Mouse (Mus musculus) urinary bladder, postnatal 14 days (tissue): ENCODE measurements around the gene Xpo5.

Source experiments
- DNase-seq: peaks from one replicate; pipeline ENCODE4 v3.0.0; 2021; ENCODE audit warnings: low spot score

The Xpo5 gene

GRCm38 (mm10) chr17:46258279-46259053, 55.9 kb downstream of the Xpo5 start:
- peak; percentile 18 for DNase-seq

- DNase-seq: no peak
Observed at GRCm38 (mm10) chr17:46259675-46260074, 57.1 kb downstream of the Xpo5 start.

GRCm38 (mm10) chr17:46262201-46262694, 59.7 kb downstream of the Xpo5 start:
- no peak for DNase-seq

DNA sequence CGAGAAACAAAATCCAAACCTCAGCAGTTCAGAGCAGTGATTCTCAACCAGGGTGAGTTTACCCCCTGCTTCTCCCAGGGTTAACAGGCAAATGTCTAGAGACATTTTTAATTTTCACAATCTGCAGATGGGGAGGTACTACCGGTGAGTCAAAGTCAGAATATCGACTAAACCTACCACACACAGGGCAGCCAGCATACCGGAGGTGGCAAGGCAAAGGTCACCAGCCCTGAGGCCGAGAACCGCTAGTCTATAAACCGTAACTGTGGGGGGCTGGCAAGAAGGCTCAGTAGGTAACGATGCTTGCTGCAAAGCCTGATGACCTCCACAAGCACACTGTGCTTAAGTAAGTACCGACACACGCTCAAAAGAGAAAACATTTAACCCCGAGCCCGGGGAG, 62.9 kb downstream of the Xpo5 start:
- DNase-seq: no peak

DNA sequence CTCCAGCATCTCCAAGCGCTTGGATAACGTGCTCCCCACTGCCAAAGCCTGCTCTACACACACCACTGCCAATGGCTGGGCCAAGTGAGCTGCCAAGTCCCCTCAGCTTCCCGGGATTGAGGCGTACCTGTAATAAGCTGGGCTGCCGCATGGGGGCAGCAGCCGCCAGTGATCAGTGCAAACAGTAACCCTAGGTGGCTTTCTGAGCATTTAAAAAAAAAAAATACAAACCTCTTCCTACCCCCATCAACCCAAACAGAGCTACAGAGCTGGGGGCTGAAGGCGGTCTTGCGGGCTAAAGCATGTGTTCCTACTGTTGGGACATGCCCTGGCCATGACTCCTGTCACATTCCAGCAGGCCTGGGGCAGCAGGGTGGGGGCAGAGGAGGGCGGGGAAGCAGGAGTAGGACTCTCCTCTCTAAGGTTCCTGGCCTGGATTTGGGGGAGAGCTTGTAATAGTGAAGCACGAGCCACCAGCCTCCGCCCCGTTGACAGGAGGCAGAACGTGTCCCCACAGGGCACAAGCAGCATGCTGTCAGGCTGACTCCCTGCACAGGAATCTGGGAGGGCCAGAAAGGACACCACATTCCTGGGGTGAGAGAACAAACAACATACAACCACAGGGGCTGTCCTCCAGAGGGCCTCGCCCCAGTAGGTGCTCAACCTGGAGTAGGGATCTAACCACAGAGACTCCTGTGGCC, 63.5 kb downstream of the Xpo5 start:
- peak; percentile 82 for DNase-seq

- no peak for DNase-seq
Observed at GRCm38 (mm10) chr17:46266986-46267385, 64.4 kb downstream of the Xpo5 start.

GRCm38 (mm10) chr17:46267511-46267910, 64.9 kb downstream of the Xpo5 start:
- no peak for DNase-seq

DNA sequence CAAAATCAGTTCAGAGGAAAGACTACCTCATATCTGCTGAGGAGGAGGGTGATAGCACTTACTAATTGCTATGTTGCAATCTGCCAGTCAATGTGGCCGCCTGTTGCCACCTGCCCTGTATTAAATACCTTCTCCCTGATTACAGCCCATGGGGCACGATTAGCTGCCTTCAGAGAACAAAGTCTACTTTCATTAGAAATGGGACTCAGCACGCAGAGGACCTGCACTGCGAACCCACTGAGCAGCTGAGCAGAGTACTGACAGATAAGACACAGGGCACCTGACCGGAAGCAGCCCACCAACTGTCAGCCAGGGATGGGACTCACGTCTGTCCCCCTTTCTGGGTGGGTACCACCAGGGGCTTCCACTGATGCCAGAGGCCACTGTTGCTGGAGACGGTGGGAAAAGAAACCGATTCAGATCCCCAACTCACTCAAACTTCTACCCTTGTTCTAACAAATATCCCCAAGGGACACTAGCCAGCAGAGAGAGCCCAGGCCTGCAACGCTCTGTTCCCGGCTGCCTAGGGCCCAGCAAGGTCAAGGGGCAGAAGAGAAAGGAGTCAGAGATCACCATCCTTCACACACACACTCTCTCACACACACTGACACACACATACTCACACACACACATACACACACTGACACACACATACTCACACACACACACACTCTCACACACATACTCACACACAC, 65.6 kb downstream of the Xpo5 start:
- no peak for DNase-seq

DNA sequence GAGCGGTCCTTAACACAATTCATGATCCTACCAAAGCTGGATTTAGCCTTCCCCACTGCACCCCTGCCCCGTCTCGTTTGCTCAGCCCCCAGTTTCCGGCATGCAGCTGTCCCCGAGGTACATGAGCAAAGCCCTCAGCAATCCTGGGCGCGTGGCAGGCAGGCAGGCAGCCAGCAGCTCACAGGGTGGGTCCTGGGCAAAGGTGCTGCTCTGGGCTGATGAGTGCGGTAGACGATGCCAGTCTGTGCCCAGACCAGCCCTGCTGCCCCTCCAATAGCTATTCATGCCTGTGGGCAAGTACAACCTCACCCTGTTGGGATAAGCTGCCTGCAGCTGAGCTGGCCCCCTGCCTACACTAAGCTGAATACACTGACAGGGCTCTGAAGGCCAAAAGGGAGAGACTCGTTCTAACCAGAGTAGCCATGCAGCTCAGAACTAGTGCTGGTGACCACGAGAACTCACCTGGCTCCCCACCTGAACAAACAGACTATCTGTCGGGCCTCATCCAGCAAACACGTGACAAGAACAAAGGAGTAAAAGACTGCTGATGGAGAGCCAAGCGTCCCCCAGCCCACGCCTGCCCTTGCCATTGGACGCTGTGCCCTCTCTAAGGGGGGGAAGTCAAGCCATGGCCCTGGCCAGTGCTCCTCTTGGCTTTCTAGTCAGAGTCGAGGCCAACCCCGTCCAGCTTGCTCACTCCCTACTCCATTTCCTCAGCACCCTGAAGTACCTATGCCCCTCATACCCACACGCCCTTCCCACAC, 67.4 kb downstream of the Xpo5 start:
- peak; percentile 73 for DNase-seq

DNA sequence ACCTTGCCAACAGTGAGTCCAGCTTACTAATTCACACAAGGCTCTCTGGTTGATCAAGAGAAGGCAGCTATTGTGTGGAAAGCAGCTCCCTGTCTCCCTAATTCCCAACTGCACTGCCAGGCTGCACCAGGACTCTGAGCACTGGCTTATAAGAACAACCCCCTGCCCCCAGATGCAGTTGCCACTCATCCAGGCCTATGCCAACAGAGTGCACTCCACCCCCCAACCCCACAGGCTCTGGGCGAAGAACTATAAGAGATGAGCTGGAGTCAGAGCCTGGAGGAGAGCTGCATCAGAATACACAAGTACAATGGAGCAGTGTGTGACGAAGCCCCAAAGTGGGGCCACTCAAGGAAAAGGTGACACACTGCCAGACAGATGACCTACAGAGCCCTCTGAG, 69.5 kb downstream of the Xpo5 start:
- no peak for DNase-seq

DNA sequence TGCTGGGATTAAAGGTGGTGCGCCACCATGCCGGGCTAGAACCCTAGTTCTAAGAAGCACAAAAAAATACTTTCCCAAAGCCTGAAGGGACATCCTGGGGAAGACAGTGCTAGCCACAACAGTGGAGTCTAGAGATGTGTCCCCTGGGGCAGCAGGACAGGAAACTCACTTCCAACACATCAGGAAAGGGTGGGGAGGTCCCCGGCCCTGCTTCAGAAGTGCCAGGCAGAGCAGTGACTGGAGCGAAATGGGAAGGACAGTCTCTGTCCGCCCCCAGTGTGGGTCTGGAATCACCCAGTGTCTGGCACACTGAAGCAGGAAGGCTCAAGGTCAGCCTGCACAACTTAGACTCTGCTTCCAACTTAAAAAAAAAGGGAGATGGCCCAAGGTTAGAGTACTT, 70.1 kb downstream of the Xpo5 start:
- DNase-seq: no peak

DNA sequence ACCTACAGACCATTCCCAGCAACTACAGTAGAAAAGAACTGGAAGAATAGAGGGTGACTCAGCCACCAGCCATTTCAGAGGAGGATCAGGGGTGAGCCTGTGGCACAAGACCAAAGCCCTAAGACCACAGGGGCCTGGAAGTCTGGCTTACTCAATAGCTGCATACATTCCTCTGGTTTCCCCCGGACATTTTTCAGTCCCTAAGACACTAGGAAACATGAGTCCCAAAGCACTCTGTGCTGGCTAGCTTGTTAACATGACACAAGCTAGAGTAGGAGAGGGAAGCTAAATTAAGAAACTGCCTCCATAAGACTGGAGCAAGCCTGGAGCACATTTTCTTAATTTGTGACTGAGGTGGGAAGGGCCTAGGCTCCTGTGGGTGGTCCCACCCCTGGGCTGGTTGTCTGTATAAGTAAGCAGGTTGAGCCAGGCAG, 71.2 kb downstream of the Xpo5 start:
- DNase-seq: peak; percentile 28

- DNase-seq: no peak
Observed at GRCm38 (mm10) chr17:46274465-46274864, 71.9 kb downstream of the Xpo5 start.

GRCm38 (mm10) chr17:46275034-46275433, 72.5 kb downstream of the Xpo5 start:
- DNase-seq: no peak

- no peak for DNase-seq
Observed at GRCm38 (mm10) chr17:46275506-46275905, 72.9 kb downstream of the Xpo5 start.

DNA sequence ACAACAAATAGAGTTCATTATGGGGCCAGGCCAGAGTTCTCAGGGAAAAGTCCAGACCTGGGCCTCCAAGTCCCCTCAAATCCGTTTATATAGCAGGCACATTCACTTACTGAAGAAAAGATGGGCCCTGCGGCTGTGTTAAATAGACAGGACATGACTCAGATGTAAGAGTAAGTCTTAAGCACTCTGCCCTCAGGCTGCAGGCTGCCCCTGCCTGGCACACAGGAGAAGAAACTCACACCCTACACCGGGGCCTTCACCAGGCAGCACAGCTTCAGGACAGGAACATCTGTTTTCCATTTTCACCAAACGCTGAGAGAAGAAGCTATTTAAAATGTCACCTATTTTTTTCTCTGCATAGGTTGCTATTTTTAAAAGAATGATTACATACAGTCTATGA, 75.0 kb downstream of the Xpo5 start:
- no peak for DNase-seq

DNA sequence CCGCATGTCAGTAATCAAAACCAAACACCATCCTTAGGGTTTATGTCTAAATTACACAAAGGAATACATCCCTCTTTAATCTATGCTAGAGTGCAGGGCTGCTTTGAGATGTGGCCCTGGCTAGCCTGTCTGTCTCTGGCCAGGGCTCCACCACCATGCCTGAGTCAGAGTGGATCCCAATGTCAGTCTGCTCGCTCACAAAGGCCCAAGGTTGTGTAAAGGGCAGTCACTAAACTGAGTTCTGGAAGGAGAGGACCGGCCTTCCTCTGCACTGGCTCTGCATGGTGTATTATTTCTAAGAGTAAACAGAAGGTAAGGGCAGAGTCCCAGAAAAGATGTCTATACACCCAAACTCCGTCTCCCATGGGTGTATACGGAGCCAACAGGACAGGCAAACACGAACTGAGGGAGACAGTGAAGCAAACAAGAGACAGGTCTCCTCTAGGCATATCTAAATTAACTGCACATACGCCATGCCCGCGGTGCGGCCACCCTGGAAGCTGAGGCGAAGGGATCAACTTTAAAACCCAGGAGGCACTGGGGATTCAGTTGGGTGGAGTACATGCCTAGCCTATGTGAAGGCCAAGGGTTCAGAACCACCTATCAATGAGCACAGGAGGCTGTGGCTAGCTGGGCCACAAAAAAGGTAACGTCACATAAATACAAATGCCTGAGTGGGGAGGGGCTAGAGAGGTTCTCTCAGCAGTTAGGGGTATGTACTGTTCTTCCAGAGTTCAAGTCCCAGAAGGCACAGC, 75.6 kb downstream of the Xpo5 start:
- DNase-seq: no peak

DNA sequence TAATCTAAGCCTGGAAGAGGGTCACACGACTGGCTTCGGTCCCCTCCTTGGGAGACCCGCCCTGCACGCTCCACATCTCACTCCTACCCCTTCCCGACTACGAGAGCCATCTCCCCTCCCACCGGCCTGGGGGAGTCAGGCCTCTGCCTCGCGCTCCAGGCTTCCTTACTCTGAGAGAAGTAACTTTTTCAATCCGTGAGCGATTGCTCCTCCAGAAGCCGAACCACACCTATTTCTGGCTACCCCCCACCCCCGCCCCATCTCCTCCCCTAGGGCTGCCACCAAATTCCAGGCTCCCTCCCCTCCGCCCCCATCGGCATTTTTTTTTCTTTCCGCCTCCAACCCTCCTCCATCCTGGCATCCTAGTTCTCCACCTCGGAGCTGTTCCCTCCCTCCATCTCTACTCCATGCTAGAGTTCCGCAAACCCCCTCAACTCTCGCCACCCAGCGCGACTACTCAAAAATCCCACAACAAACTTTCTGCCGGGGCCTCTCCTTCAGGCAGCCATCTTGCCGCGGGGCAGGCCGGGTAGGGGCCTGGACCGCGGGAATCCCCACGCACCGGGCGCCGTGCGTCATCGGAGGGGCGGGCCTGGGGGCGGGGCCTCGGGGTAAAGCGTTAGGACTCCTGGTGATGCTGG, 80.0 kb downstream of the Xpo5 start, which contains the start of gene Tjap1:
Gene Tjap1, minus strand, starts transcription at position 544 of the 641 bp plus-strand sequence.
- DNase-seq: peak; percentile 90

DNA sequence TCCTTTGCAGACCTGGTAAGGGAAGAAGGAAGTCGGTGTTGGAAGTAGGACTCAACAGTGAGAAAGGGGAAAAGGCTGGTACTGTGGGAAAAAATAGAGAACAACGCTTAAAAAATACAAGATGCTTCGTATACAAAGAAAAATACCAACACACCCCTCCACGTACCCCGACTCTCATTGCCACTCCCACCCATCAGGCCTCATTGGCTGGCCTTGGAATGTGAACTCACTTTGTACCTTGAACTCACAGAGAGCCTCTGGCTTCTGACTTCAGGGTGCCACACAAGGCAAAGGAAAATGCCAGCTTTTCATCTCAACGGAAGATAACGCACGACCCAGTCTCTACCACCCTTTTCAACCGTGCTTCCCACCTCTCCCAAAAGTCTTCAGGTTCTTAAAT, 80.6 kb downstream of the Xpo5 start:
- no peak for DNase-seq

- no peak for DNase-seq
Observed at GRCm38 (mm10) chr17:46283911-46284310, 81.3 kb downstream of the Xpo5 start.

DNA sequence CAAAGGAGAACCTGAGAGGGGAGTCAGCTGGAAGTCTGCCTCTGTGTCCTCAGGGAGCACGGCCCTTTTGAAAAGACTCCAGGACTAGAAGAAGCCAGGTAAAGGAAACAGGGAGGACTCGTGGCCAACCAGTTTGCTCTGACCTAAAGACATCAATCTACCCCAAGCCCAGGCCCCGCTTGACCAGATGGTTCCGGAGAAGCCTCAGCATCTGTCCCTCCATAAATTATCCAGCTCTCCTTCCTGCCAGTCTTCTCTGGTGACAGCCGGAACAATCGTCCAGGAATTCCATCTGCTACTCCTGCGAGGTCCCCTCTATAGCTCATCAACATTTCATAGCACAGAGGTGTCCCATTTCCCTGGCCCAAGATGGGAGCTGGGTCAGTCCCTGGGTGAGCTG, 82.1 kb downstream of the Xpo5 start:
- DNase-seq: no peak
